Mouse (Mus musculus) lung, adult 2 months (tissue): Measurements from ENCODE around the gene Zswim1.

Experiments
- CTCF ChIP-seq: fragments of 200-500 bp; IDR thresholded peaks from 2 replicates; pipeline ENCODE4 v1.5.1; 2011; ENCODE audit warnings: mild to moderate bottlenecking, low read length, control low read depth; ENCODE audit not compliant: insufficient read depth
- POLR2A ChIP-seq: fragments of 200-500 bp; IDR thresholded peaks from 2 replicates; pipeline ENCODE4 v1.6.1; 2011; ENCODE audit warnings: low read depth, mild to moderate bottlenecking, control low read depth, low read length, borderline replicate concordance; ENCODE audit errors: extremely low read depth

GRCm38 (mm10) chr2:164778015-164778287 lies 44.5 kb upstream of the Zswim1 start:
- TF ChIP-seq CTCF (no peak), POLR2A (no peak)
